Mouse (Mus musculus): ENCODE results near the gene Mgmt. TPM values are rescaled to one million over a fixed set of nuclear protein-coding genes. Genes with fewer than 3 reads are reported as not detected.

Gene Mgmt
- total and polyA plus RNA-seq, 3 experiments, result 5.2 to 10.8 (median 8.5) TPM

DNA sequence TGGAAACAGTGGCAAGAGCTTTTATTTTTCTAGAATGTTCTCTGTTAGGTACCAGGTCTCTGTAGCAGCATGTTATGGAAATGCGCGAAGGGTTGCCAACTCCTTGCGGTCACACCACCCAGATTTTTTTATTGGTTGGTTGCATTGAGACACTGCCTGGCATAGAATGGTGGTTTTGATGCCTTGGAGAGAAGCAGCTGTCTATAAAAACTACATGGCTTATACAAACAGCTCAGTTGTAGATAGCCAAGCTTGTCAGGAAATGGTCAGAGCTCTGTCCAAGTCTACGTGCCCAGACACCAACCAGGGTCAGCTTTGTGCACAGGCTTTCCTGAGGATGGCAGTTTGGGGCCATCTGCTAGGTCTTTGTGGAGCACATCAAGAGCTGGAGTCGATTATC, 80.6 kb downstream of the Mgmt start:
- Histone ChIP-seq H3K79me2 (replicated peaks; ENCODE audit: control insufficient read depth, extremely low read depth, insufficient read depth, poor library complexity, severe bottlenecking) (no peaks in the 10 kb centered on the region), H3K4me1 (ENCODE audit: control insufficient read depth in 1 of 2, insufficient read depth in 2 of 2) (no peaks in the 10 kb centered on the region), H3K27ac (ENCODE audit: insufficient read depth, low read depth) (no peak overlapping the region), H3K36me3 (replicated peaks in 1 of 2; ENCODE audit: control insufficient read depth in 1 of 2, insufficient read depth in 1 of 2, low read length in 1 of 2) (peaks cover 0 to 42% of the 10 kb centered on the region in 2 experiments), H3K9ac (ENCODE audit: insufficient read depth, low read depth) (no peak overlapping the region), H3K9me3 (replicated peaks; ENCODE audit: low read length) (no peaks in the 10 kb centered on the region), H3K4me3 (replicated peaks in 1 of 3; ENCODE audit: low read depth in 2 of 3, low read length in 2 of 3, poor library complexity in 1 of 3) (no peak overlapping the region), H3K27me3 (replicated peaks) (no peaks in the 10 kb centered on the region), H3K4me2 (ENCODE audit: insufficient read depth, low read depth, poor library complexity, severe bottlenecking) (no peak overlapping the region)
- dilution Hi-C loops (cut with MboI; ENCODE audit: extremely low pct_ligation_motif_present, extremely low pct_unique_long_range_greater_than_20kb, low sequenced_read_pairs), result no loop called here
- DNase-seq (ENCODE audit: extremely low read depth), result no peak
- in situ Hi-C loops (cut with MboI; ENCODE audit: low pct_ligation_motif_present, low pct_unique_long_range_greater_than_20kb, low sequenced_read_pairs), result no loop called here
- TF ChIP-seq GABPA (IDR thresholded peaks at IDR 0.05; ENCODE audit: insufficient replicate concordance, low read depth, low read length) (no peak), IRF4 (IDR thresholded peaks at IDR 0.05; ENCODE audit: low read depth, low read length) (no peak), MAX (IDR thresholded peaks at IDR 0.05; ENCODE audit: low read length) (no peak), SMC3 (IDR thresholded peaks at IDR 0.05; ENCODE audit: low read depth, low read length) (no peak), NRF1 (IDR thresholded peaks at IDR 0.05; ENCODE audit: low read depth, low read length) (no peak), MAZ (IDR thresholded peaks at IDR 0.05; ENCODE audit: low read depth, low read length) (no peak), ZMIZ1 (IDR thresholded peaks at IDR 0.05; ENCODE audit: low read depth, low read length) (no peak), POLR2A (IDR thresholded peaks at IDR 0.05; ENCODE audit: low read depth, low read length) (no peak), USF2 (conservative IDR thresholded peaks at IDR 0.05; ENCODE audit: low read depth, low read length) (no peak)

DNA sequence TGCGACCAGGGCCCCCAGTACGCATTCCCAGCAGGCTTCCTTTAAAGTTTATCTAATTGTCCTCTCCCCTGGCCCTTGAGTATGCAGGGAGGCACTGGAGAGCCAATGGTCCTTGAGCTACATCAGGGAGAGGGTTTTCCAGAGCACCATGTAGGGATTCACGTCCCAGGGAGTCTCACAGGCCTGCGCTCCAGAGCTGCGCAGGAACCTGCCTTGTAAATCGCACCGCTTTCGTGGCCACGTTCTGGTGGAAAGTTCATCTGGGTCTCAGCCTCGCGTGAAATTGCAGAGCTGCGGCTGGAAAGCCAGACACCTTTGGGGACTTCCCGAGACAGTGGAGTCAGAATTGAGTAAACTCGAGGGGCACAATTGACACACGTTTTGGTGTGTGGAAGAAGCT, 103.0 kb downstream of the Mgmt start:
- H3K4me3 ChIP-seq (replicated peaks in 1 of 3; ENCODE audit: low read depth in 2 of 3, low read length in 2 of 3, poor library complexity in 1 of 3), result no peak overlapping the region
- H3K4me1 ChIP-seq (ENCODE audit: control insufficient read depth in 1 of 2, insufficient read depth in 2 of 2), result peaks cover 2 to 45% of the 10 kb centered on the region in 2 experiments; a peak in 2 of 4 replicates
- H3K27me3 ChIP-seq (replicated peaks), result no peaks in the 10 kb centered on the region
- no peak overlapping the region for H3K27ac ChIP-seq (ENCODE audit: insufficient read depth, low read depth)
- peak; percentile 5 for DNase-seq (ENCODE audit: extremely low read depth)
- no peak overlapping the region for H3K4me2 ChIP-seq (ENCODE audit: insufficient read depth, low read depth, poor library complexity, severe bottlenecking)
- dilution Hi-C loops (cut with MboI; ENCODE audit: extremely low pct_ligation_motif_present, extremely low pct_unique_long_range_greater_than_20kb, low sequenced_read_pairs) (no loop called here), in situ Hi-C loops (cut with MboI; ENCODE audit: low pct_ligation_motif_present, low pct_unique_long_range_greater_than_20kb, low sequenced_read_pairs) (no loop called here)
- H3K79me2 ChIP-seq (replicated peaks; ENCODE audit: control insufficient read depth, extremely low read depth, insufficient read depth, poor library complexity, severe bottlenecking), result no peaks in the 10 kb centered on the region
- no peak overlapping the region for H3K9ac ChIP-seq (ENCODE audit: insufficient read depth, low read depth)
- no peaks in the 10 kb centered on the region for H3K9me3 ChIP-seq (replicated peaks; ENCODE audit: low read length)
- H3K36me3 ChIP-seq (replicated peaks in 1 of 2; ENCODE audit: control insufficient read depth in 1 of 2, insufficient read depth in 1 of 2, low read length in 1 of 2), result peaks cover 0 to 20% of the 10 kb centered on the region in 2 experiments
- no peak for TF ChIP-seq USF1 (IDR thresholded peaks at IDR 0.05; ENCODE audit: low read depth, low read length)
- TF ChIP-seq RAD21 (IDR thresholded peaks at IDR 0.05; ENCODE audit: low read depth, low read length), result no peak
- TF ChIP-seq ZMIZ1 (IDR thresholded peaks at IDR 0.05; ENCODE audit: low read depth, low read length), result no peak
- TF ChIP-seq JUN (IDR thresholded peaks at IDR 0.05; ENCODE audit: insufficient read depth, low read depth, low read length), result no peak
- TF ChIP-seq NRF1 (IDR thresholded peaks at IDR 0.05; ENCODE audit: low read depth, low read length), result no peak
- TF ChIP-seq USF2 (conservative IDR thresholded peaks at IDR 0.05; ENCODE audit: low read depth, low read length), result no peak

DNA sequence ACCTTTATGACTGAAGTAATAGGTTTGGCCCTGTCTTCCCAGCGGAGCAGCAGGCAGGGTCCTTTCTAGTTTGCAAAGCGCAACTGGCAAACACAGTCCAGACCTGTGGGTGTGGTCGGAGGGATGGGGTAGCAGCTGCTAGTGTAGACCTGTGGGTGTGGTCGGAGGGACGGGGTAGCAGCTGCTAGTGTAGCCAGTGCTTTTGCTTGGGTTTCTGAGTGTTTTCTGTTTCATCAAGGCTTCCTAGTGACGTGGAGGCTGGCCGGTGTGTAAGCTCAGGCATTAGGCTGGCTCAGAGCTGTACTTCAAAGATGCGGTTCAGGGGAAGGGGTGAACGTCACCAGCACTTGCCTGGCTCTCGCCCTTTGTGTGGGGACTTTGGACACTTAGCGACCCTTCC, 106.3 kb downstream of the Mgmt start:
- no peaks in the 10 kb centered on the region for H3K9me3 ChIP-seq (replicated peaks; ENCODE audit: low read length)
- dilution Hi-C loops (cut with MboI; ENCODE audit: extremely low pct_ligation_motif_present, extremely low pct_unique_long_range_greater_than_20kb, low sequenced_read_pairs) (no loop called here), in situ Hi-C loops (cut with MboI; ENCODE audit: low pct_ligation_motif_present, low pct_unique_long_range_greater_than_20kb, low sequenced_read_pairs) (no loop called here)
- no peak overlapping the region for H3K27ac ChIP-seq (ENCODE audit: insufficient read depth, low read depth)
- H3K79me2 ChIP-seq (replicated peaks; ENCODE audit: control insufficient read depth, extremely low read depth, insufficient read depth, poor library complexity, severe bottlenecking), result no peaks in the 10 kb centered on the region
- H3K4me1 ChIP-seq (ENCODE audit: control insufficient read depth in 1 of 2, insufficient read depth in 2 of 2), result peaks cover 2 to 49% of the 10 kb centered on the region in 2 experiments; a peak in 2 of 4 replicates
- H3K4me3 ChIP-seq (replicated peaks in 1 of 3; ENCODE audit: low read depth in 2 of 3, low read length in 2 of 3, poor library complexity in 1 of 3), result no peak overlapping the region
- no peak overlapping the region for H3K9ac ChIP-seq (ENCODE audit: insufficient read depth, low read depth)
- no peak for DNase-seq (ENCODE audit: extremely low read depth)
- peaks cover 0 to 8% of the 10 kb centered on the region in 2 experiments for H3K36me3 ChIP-seq (replicated peaks in 1 of 2; ENCODE audit: control insufficient read depth in 1 of 2, insufficient read depth in 1 of 2, low read length in 1 of 2)
- H3K27me3 ChIP-seq (replicated peaks), result no peaks in the 10 kb centered on the region
- H3K4me2 ChIP-seq (ENCODE audit: insufficient read depth, low read depth, poor library complexity, severe bottlenecking), result no peak overlapping the region
- no peak for TF ChIP-seq MEF2A (IDR thresholded peaks at IDR 0.05; ENCODE audit: borderline replicate concordance, low read depth, low read length)
- TF ChIP-seq KAT2A (IDR thresholded peaks at IDR 0.05; ENCODE audit: insufficient replicate concordance, low read length), result no peak
- no peak for TF ChIP-seq USF1 (IDR thresholded peaks at IDR 0.05; ENCODE audit: low read depth, low read length)
- TF ChIP-seq HCFC1 (IDR thresholded peaks at IDR 0.05; ENCODE audit: low read depth, low read length), result no peak
- TF ChIP-seq MAX (IDR thresholded peaks at IDR 0.05; ENCODE audit: low read length), result no peak
- no peak for TF ChIP-seq JUND (conservative IDR thresholded peaks at IDR 0.05; ENCODE audit: low read depth, low read length)
- no peak for TF ChIP-seq RCOR1 (conservative IDR thresholded peaks at IDR 0.05; ENCODE audit: low read depth, low read length)
- no peak for TF ChIP-seq GABPA (IDR thresholded peaks at IDR 0.05; ENCODE audit: insufficient replicate concordance, low read depth, low read length)
- TF ChIP-seq MAZ (IDR thresholded peaks at IDR 0.05; ENCODE audit: low read depth, low read length), result no peak
- TF ChIP-seq TCF12 (IDR thresholded peaks at IDR 0.05; ENCODE audit: low read depth, low read length), result no peak
- no peak for TF ChIP-seq MAFK (IDR thresholded peaks at IDR 0.05; ENCODE audit: insufficient replicate concordance, low read length)
- no peak for TF ChIP-seq BHLHE40 (IDR thresholded peaks at IDR 0.05; ENCODE audit: low read depth, low read length)
- TF ChIP-seq ETS1 (conservative IDR thresholded peaks at IDR 0.05; ENCODE audit: low read depth, low read length), result no peak
- no peak for TF ChIP-seq TBP (conservative IDR thresholded peaks at IDR 0.05; ENCODE audit: low read depth, low read length)
- TF ChIP-seq ZKSCAN1 (IDR thresholded peaks at IDR 0.05; ENCODE audit: borderline replicate concordance, low read depth, low read length), result no peak
- TF ChIP-seq ZMIZ1 (IDR thresholded peaks at IDR 0.05; ENCODE audit: low read depth, low read length), result no peak
- no peak for TF ChIP-seq CHD2 (IDR thresholded peaks at IDR 0.05; ENCODE audit: low read length)
- TF ChIP-seq IRF4 (IDR thresholded peaks at IDR 0.05; ENCODE audit: low read depth, low read length), result no peak

All from CH12.LX (cell line).